Mouse (Mus musculus): Measurements from ENCODE around the gene Slc52a3. TPM values are rescaled to one million over a fixed set of nuclear protein-coding genes. Genes with fewer than 3 reads are reported as not detected.

Gene Slc52a3
- total RNA-seq, 2 experiments from 2014 or later, result 3.2 to 3.7 TPM

DNA sequence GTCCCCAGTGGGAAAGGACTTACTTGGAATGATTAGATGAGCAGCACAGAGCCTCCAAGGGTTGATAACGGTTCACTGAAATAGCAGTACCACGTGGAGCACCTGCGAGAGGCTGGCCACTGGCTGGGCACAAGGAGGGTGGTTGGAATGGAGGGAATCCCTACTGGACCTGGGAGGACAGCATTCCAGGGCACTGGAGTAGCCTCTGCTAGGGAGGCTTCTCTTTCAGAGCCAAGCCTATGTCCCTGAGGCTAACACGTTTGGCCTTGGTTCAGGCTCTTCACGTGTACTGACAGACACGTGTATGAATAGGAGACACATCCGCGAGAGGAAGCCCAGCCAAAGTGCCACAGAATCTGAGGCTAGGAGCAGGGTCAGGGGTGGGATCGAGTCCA is 2.2 kb downstream of the Slc52a3 start:
- DNase-seq (ENCODE audit: low spot score in 2 of 2), result no peak

GRCm38 (mm10) chr2:151998932-151999331 is 2.6 kb downstream of the Slc52a3 start:
- no peak for DNase-seq (ENCODE audit: low spot score in 2 of 2)

DNA sequence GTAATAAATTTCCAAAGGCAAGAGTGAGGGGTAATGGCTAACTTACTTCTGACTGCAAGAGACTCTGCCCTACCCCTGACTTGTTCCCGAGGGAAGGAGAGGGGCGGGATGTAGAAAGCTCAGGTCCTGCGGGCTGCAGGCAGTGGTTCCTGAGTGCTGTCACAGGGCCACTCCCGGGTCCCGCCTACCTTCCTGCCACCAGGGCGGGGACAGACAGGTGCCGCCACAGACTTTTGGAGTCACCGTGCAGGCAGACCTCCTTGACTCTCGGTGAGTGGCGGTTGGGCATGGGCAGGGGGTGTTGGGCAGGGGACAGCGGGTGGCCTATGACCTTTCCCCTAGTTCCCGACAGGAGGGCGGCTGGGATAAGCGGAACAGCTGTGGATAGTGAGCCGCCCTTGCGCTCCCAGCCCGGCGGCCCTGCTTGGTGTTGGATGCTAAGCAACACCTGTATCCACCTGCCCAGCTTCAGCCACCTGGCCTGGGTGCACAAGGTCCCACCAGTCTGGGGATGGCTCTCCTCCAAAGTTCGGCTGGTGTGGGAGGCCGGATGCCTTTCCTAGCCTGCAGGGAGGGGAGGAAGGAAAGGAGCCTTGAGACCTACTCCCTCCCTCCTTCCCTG is 3.5 kb downstream of the Slc52a3 start:
- DNase-seq (ENCODE audit: low spot score in 2 of 2), result no peak

DNA sequence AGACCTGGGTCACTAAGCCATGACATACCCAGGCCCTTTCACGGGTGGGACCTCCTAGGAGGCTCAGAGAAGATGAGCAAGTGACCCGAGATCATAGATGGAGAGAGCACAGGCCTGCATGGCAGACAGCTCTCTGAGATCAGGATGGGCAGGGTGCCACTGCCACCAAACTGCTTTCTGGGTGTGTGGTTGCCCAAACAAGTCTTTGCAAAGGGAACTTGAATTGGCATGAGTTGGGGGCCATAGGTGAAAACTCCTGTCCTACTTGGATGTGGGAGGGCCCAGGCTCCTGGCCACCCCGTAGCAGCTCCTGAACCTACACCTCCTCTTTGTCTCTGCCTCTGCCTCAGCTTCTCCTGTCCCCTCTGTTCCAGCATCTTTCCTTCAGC is 4.0 kb downstream of the Slc52a3 start:
- DNase-seq (ENCODE audit: low spot score in 2 of 2), result no peak

GRCm38 (mm10) chr2:152000735-152001134 is 4.4 kb downstream of the Slc52a3 start:
- DNase-seq (ENCODE audit: low spot score in 2 of 2), result no peak

DNA sequence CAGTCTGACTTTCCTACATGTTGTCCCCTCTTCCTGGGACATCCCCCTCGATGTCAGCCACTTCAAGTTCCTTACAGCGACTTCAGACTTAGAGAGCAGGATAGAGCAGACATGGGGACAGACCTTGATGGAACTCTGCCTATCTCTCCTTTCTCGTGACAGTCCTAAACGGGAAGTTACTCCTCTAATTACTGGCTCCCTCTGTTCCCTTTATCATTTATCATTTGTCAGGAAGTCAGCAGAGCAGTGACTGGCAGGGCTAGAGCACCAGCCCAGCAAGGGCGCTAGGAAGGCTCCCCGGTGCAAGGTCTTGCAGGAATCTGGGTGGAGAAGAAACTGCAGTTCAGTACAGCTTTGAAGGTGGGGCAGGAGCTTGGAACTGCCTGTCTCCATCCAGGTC is 6.2 kb downstream of the Slc52a3 start:
- DNase-seq (ENCODE audit: low spot score in 2 of 2), result no peak

DNA sequence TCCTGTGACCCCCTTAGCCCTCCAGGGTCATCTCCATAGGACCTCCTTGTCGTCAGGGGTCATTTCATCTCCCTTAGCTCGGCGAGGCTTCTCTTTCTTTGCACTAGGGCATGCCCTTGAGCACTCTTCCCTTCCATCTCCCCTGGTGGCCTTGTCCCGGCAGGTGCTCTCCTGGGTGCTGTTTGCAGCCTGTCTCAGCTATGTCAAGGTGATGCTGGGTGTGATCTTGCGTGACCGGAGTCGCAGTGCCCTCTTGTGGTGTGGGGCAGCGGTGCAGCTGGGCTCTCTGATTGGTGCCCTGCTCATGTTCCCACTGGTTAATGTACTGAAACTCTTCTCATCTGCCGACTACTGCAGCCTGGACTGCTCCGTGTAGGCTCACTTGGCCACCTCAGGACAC is 11.5 kb downstream of the Slc52a3 start:
- peak in 1 of 2 experiments; percentile 36 for DNase-seq (ENCODE audit: low spot score in 2 of 2)

- no peak for DNase-seq (ENCODE audit: low spot score in 2 of 2)
These were observed 12.9 kb downstream of the Slc52a3 start for GRCm38 (mm10) chr2:152009061-152009779.

- DNase-seq (ENCODE audit: low spot score in 2 of 2), result no peak
These were observed 13.9 kb downstream of the Slc52a3 start for GRCm38 (mm10) chr2:152010251-152010650.

DNA sequence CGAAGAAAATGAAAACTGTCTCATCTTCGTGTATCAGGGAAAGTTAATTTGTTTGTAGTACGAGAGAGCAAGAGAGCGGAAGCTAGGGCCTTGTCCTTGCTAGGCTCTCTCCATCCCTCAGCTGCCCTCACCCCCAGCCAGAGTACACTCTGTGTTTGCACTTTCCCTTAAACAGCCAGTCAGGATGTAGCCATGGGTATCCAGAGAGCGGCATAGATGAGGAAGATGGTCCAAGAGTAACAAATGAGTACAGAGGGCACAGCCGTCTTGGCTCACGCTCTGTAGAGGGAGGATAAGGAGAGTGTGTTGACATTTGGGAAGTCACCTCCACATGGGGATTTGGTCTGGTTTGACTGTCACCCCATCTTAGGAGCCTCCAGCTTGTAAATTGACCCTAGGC is 14.3 kb downstream of the Slc52a3 start:
- no peak for DNase-seq (ENCODE audit: low spot score in 2 of 2)

DNA sequence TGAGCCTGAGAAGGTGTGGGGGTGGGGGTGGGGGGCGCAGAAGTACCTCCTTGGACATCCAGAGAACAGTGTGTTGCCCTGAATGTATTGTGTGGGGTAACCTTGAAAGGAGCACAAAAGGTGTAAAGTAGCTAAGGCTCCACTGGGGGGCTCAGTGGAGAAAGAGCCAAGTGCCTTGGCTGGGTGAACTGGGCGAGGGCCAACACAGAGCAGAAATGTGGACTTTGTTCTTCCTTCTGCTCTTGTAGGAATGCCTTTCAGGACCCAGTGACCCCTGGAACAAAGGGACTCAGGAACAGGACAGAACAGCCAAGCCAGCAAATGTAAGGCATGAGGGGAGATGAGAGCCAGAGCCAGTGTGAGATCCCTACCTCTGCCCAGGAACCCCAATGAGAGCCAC is 15.4 kb downstream of the Slc52a3 start:
- DNase-seq (ENCODE audit: low spot score in 2 of 2), result no peak

- no peak for DNase-seq (ENCODE audit: low spot score in 2 of 2)
These were observed 15.9 kb downstream of the Slc52a3 start for GRCm38 (mm10) chr2:152012222-152012621.

DNA sequence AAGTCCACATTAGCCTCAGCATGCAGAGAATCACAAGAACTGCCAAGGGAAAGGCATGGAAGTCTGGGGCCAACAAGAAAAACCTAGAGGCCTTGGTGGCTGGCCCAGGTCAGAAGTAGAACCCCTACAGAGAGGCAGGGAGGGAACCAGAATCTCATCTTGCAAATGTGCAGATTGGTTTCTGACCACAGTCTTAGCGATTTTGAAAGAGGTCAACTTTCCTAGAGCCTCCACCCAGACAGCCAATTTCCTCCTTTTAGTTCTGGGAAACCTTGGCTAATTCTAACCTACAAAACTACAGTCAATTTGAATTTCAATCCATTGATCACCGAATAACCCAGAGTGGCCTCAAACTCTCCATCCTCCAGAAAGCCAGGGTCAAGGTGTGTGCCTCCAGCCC is 16.4 kb downstream of the Slc52a3 start:
- DNase-seq (ENCODE audit: low spot score in 2 of 2), result no peak

- no peak for DNase-seq (ENCODE audit: low spot score in 2 of 2)
These were observed 19.7 kb downstream of the Slc52a3 start for GRCm38 (mm10) chr2:152015997-152016396.

GRCm38 (mm10) chr2:152016666-152017065 is 20.4 kb downstream of the Slc52a3 start:
- DNase-seq (ENCODE audit: low spot score in 2 of 2), result no peak

DNA sequence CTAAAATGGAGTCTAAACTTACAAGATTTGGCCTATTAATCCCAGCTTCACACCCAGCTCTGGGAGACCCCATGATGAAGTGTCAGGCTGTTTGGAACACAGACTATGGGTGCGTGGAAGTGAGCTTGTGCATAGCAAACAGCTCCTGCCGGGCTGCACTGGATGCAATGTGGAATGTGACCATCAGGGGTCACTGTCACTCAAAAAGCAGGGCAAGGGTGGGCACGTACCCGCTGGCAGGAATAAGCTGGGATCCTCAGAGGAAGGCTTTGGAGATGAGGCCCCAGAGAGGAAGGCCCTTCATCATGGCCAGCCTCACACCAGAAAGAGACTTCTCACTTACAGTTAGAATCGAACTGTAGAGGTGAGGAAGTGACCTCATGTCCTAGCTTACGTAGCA is 23.9 kb downstream of the Slc52a3 start:
- peak; percentile 49 to 57 for DNase-seq (ENCODE audit: low spot score in 2 of 2)

DNA sequence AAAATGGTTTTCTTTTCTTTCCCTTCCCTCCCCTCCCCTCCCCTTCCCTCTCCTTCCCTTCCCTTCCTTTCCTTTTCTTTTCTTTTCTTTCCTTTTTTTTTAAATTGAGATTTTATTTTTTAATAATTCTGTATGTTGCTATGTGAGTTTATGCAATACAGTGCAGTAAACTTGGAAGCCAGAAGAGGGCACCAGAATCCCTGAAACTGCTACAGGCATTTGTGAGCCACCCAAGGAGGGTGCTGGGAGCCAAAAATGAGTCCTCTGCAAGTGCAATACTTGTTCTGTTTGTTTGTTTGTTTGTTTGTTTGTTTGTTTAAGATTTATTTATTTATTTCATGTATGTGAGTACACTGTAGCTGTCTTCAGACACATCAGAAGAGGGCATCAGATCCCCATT is 25.7 kb downstream of the Slc52a3 start:
- DNase-seq (ENCODE audit: low spot score in 2 of 2), result no peak

DNA sequence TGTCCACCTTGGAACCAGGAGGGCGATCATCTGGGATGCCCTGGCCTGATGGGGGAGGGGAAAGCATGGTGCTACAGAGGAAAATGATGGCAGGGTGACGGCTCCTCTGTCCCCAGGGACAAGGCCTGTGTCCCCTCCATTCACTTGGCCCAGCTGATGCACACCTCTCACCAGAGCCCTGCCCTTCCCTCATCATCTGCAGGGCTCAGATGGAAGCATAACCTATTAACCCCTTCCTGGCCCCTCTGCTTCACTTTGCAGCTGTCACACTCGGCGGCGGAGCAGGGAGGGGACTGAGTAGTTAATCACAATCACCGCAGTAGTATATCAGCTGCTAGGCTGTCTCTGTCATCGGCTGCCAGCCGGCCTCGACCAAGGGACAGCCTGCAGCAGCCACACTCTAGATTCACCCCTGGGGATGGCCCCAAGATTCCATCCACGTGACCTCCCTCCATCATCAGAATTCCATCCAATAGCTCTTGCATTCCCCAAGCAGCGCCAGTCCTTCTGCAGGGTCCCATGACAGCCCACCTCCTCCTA is 28.6 kb downstream of the Slc52a3 start:
- DNase-seq (ENCODE audit: low spot score in 2 of 2), result no peak

DNA sequence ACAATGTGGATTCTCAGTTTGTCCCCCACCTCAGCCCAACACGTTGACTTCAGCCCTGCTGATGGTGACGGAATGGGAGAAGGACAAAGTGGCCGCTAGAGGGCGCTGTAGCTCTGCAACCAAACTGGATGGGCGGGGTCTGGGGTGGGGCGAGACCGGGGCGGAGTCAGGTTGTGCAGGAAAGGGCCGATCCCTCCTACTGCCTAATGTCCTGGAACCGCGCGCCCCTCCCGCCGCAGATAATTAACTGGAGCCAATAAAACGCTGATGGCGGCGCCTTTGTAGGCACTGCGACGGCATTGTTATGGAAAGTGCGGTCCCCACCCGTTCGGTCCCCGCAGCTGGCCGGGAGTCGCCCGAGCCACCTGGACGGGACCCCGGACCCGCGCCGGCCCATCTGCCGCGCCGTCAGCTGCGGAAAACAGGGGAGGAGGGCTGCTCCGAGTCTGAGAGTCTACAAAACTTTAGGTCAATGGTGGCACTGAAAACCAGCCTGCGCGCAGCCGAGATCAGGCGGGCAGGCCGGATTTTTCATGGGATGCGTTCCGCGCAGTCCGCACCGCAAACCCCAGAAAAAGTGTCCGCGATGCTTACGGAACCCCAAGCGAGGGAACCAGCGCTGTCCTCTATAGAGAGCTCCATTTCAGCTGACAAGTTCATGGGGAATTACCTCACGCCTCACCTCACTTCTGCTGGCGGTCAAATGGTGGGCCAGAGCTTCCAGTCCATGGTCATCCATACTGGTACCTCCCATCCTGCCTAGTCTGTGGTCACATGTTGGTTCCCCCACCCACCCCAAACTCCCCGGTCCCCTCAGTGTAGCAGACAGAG is 33.2 kb downstream of the Slc52a3 start:
- DNase-seq (ENCODE audit: low spot score in 2 of 2), result peak; percentile 85 to 90

DNA sequence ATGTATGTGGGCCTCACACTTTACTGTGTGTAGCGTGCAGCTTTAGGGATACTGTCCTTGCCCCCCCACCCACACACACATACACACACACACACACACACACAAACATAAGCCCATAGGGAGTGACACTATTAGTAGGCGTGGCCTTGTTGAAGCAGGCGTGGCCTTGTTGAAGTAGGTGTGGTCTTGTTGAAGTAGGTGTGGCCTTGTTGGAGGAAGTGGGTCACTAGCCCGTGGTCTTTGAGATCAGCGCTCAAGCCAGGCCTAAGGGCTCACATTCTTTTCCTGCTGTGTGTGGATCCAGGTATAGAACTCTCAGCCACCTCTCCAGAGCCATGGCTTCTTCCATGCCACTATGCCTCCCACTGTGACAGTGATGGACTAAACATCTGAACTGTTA is 34.7 kb downstream of the Slc52a3 start:
- DNase-seq (ENCODE audit: low spot score in 2 of 2), result no peak

- DNase-seq (ENCODE audit: low spot score in 2 of 2), result no peak
These were observed 43.8 kb downstream of the Slc52a3 start for GRCm38 (mm10) chr2:152040101-152040500.

Data from layer of hippocampus, postnatal 14 days (tissue).